Mouse (Mus musculus) forebrain, postnatal 0 days (tissue): Measurements from ENCODE around the gene Cd83. TPM values are rescaled to one million over a fixed set of nuclear protein-coding genes. Genes with fewer than 3 reads are reported as not detected.

Experiments
- ATAC-seq: fragments of 200-750 bp; cut with Nextera tagmentation; 2 replicates; pipeline ENCODE4 v1.8.0; 2017; ENCODE audit warnings: mild to moderate bottlenecking, moderate library complexity
- DNase-seq: peaks from one replicate; pipeline ENCODE4 v3.0.0-alpha.2; 2015
- H3K27ac ChIP-seq: fragments of 300-500 bp; sonication (generic); 2 replicates; pipeline ENCODE4 v1.5.1; 2014; ENCODE audit warnings: low read depth, mild to moderate bottlenecking, antibody characterized with exemption, low read length, moderate library complexity, mixed read lengths
- H3K27me3 ChIP-seq: fragments of 300-500 bp; sonication (generic); 2 replicates; pipeline ENCODE4 v1.6.1; 2014; ENCODE audit warnings: mild to moderate bottlenecking, low read length, mixed read lengths; ENCODE audit not compliant: insufficient read depth
- H3K36me3 ChIP-seq: fragments of 300-500 bp; sonication (generic); 2 replicates; pipeline ENCODE4 v1.6.1; 2014; ENCODE audit warnings: mild to moderate bottlenecking, moderate library complexity; ENCODE audit not compliant: insufficient read depth
- H3K4me1 ChIP-seq: fragments of 300-500 bp; sonication (generic); 2 replicates; pipeline ENCODE4 v1.6.1; 2014; ENCODE audit warnings: antibody characterized with exemption; ENCODE audit not compliant: insufficient read depth
- H3K4me2 ChIP-seq: fragments of 300-500 bp; sonication (generic); 2 replicates; pipeline ENCODE4 v1.6.1; 2014; ENCODE audit warnings: low read depth, mild to moderate bottlenecking, moderate library complexity
- H3K4me3 ChIP-seq: fragments of 300-500 bp; sonication (generic); 2 replicates; pipeline ENCODE4 v1.5.1; 2014; ENCODE audit warnings: low read depth, low read length, mixed read lengths
- H3K9ac ChIP-seq: fragments of 300-500 bp; sonication (generic); 2 replicates; pipeline ENCODE4 v1.6.1; 2014; ENCODE audit warnings: mild to moderate bottlenecking
- H3K9me3 ChIP-seq: fragments of 300-500 bp; sonication (generic); 2 replicates; pipeline ENCODE4 v1.6.1; 2016; ENCODE audit warnings: low read length
- CTCF ChIP-seq: sonication (generic); IDR thresholded peaks from 2 replicates; pipeline ENCODE4 v1.5.1; 2016; ENCODE audit warnings: antibody characterized with exemption, control low read depth, low read depth
- WGBS: fragments of 180-500 bp; shearing (Covaris S2); extraction: QIAGEN DNeasy Blood & Tissue Kit; methylation state at CpG from one replicate; pipeline ENCODE4 v1.1.7; 2014; 5-methylcytosine and 5-hydroxymethylcytosine counted together
- polyA plus RNA-seq: library from polyadenylated mRNA; unstranded; fragments of >200 nt; fragmentation: Nextera tagmentation; extraction: Ambion mirVana; gene quantifications from 2 replicates; pipeline ENCODE4 v1.2.1, GENCODE M21; 2015
- total RNA-seq: library from RNA; depleted of rRNA; stranded (reverse); fragments of >200 nt; gene quantifications from 2 replicates; pipeline ENCODE4 v1.2.3, GENCODE M21; 2014

Cd83 gene
- total and polyA plus RNA-seq, 2 experiments from 2014 or later: 21.0 to 22.7 TPM

DNA sequence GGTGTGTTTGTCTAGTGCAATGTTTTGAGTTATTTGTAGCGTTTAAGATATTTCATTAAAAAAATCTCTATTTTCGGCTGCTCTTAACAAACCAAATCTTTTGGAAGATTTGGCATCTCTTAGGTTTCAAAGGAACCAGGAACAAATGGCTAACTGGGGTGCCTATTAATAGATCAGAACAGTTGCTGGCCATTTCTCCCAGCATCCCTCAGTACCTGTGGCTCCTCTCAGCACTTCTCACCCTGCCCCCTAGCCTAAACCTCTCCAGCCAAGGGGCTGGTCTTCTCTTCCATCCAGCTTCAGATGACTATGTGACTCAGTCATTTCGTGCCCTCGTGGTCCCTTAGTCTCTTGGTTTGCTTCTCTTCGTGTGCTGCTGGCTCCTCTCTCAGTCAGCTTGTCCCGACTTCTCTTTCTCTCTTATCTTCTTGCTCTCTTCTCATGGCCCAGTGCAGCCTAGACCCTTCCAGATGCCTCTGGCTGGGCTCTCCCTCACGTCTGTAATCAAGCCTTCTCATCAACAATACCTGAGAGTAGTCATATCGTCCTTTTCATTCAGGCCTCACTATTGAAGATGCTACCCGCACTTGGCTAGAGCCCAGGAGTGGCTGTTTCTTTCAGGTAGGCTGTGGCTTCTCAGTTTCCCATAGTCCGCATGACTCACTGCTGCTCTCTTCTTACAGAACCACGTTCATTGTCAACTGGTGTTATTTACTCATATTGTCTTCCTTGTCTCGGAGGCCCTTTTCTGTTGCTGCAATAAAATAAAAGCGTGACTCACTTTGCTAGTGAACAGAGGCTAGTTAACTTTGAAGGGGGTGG lies 9.8 kb upstream of the Cd83 start:
- WGBS: 74% methylated on average over 13 of the region's 13 CpGs
- no peak for TF ChIP-seq CTCF
- Histone ChIP-seq H3K9me3 (no peaks in the 10 kb centered on the region), H3K4me3 (no peak overlapping the region), H3K4me1 (0 out of 2 replicates have a peak, but pooled peaks cover 6% of the 10 kb centered on the region), H3K27ac (no peak overlapping the region), H3K36me3 (no peaks in the 10 kb centered on the region), H3K4me2 (no peak overlapping the region; the same call in 1 of the 2 replicates), H3K27me3 (no peaks in the 10 kb centered on the region), H3K9ac (no peak overlapping the region)
- DNase-seq (no peak), ATAC-seq (0 out of 2 replicates have a peak, but pooled peaks have one; percentile 2)

DNA sequence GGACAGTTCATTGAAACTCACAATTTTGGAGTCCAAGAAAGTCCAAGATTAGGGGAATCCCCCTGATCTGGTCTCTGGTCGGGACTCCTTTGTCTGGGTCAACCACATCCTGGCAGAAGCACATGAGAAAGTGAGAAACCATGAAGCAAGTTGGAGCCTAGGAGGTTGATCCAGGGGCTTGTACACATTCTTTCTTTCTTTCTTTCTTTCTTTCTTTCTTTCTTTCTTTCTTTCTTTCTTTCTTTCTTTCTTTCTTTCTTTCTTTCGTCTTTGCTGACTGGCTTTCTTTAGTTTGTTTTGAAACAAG lies 9.2 kb upstream of the Cd83 start:
- Histone ChIP-seq H3K9me3 (no peaks in the 10 kb centered on the region), H3K36me3 (no peaks in the 10 kb centered on the region), H3K9ac (no peak overlapping the region), H3K27me3 (no peaks in the 10 kb centered on the region), H3K27ac (no peak overlapping the region), H3K4me1 (0 out of 2 replicates have a peak, but pooled peaks cover 6% of the 10 kb centered on the region), H3K4me3 (no peak overlapping the region), H3K4me2 (no peak overlapping the region)
- TF ChIP-seq CTCF: no peak
- DNase-seq (no peak), ATAC-seq (no peak)
- WGBS: 73% methylated on average over 2 of the region's 2 CpGs

DNA sequence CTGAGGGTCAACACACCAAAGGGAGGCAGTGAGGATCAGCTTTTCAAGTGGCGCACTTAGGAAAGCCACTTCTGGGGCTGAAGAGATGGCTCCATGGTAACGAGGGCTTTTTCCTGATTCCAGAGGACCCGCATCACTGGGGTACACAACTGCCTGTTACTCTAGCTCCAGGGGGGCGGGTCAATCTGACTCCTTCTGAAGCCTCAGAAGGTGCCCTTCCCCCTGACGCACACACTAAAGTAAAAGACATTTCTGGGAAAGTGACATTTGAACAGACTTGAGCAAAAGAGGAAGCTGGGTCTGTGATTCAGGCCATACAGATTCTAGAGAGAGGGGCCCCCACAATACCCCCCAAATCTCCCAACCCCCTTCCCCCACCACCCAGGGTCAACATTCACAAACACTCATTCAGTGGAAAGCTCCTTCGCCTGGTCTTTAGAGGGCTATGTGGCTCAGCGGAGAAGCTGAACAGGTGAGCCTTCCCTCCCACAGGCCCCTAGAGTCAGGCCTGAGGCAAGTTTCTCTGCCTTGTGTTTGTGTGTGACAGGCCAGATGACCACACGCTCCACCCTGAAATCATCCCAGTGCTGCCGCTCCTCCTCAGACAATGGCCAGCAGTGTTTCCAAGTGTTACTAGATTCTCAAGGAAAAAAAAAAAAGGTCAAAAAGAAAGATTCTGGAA lies 7.1 kb upstream of the Cd83 start:
- no peak for TF ChIP-seq CTCF
- Histone ChIP-seq H3K36me3 (no peaks in the 10 kb centered on the region), H3K4me2 (no peak overlapping the region), H3K4me3 (no peak overlapping the region), H3K27me3 (no peaks in the 10 kb centered on the region), H3K9ac (no peak overlapping the region), H3K4me1 (0 out of 2 replicates have a peak, but pooled peaks cover 6% of the 10 kb centered on the region), H3K27ac (no peak overlapping the region), H3K9me3 (no peaks in the 10 kb centered on the region)
- ATAC-seq (no peak), DNase-seq (no peak)
- WGBS: 75% methylated on average over 9 of the region's 9 CpGs

DNA sequence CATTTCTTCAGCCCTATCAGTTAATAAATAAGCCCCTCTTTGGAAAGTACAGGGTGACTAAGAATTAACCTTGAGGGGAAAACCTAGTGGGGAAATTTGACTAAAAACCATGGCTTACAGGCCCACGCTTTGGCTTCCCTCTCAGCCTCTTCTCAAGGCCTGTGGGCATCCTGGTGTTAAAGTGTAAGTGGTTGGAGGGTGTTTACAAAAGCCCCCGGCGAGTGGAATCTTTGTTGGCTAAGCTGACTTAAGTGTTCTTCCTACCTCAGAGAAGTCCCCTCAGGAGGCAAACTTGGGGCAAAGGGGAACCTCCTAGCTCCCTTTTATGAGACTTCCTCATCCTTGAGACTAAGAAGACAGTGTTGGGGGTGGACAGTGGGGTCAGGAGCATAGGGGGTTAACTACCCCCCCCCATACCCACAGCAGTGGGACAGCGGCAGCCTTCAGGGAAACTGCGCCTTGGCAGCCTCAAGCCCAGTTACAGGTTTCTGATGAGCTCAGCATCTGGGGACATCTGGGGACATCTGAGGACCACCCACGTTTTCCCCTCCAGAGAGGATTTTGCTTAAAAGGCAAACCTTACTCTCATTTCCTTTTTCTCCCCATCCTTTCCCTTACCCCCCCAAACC lies 6.4 kb upstream of the Cd83 start:
- H3K9me3 ChIP-seq: no peaks in the 10 kb centered on the region
- ATAC-seq: no peak
- WGBS: 64% methylated on average over 6 of the region's 6 CpGs
- DNase-seq: no peak
- no peak overlapping the region for H3K4me2 ChIP-seq
- no peak overlapping the region for H3K27ac ChIP-seq
- no peak overlapping the region for H3K4me3 ChIP-seq
- H3K27me3 ChIP-seq: no peaks in the 10 kb centered on the region
- H3K9ac ChIP-seq: no peak overlapping the region
- no peak for TF ChIP-seq CTCF
- H3K36me3 ChIP-seq: no peaks in the 10 kb centered on the region
- 0 out of 2 replicates have a peak, but pooled peaks cover 6% of the 10 kb centered on the region for H3K4me1 ChIP-seq

DNA sequence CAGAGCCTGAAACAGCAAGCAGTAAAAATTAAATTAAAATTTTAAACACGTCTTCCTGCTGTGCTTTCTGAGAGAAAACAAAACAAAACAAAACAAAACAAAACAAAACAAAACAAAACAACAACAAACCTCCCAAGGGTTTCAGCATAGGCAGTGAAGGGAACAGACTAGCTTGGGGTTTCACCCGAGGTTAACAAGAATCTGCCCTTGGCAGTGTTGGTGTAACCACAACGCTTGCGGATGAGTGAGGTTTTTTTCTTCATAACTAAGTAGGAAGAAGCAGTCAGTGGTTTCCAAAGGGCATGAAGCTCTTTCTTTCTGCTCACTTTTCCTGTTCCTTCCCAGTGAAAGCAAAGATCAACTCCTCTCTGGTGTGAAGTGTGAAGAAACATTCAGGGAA lies 5.6 kb upstream of the Cd83 start:
- no peak for ATAC-seq
- no peak for DNase-seq
- TF ChIP-seq CTCF: no peak
- Histone ChIP-seq H3K27ac (no peak overlapping the region), H3K4me1 (0 out of 2 replicates have a peak, but pooled peaks cover 6% of the 10 kb centered on the region), H3K27me3 (no peaks in the 10 kb centered on the region), H3K9ac (no peak overlapping the region), H3K4me2 (no peak overlapping the region), H3K4me3 (no peak overlapping the region), H3K36me3 (no peaks in the 10 kb centered on the region), H3K9me3 (no peaks in the 10 kb centered on the region)
- 77% methylated on average over 4 of the region's 4 CpGs for WGBS

DNA sequence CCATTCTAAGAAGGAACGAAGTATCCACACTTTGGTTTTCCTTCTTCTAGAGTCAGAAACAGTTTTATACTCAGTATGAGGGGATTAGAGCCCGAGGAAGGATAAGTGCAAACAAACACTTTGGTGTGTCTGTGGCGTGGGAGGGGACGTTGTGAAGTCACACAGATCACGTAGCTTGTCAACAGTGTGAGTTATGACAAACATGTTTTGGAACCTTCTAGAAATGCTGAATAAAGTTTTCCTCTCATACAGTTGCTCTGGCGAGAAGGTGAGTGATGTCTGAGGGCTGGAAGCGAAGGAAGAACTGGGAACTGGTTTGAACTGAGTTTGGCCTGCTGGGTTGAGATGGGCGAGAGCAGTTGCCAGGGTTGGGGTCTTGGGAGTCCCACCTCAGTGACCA lies 4.5 kb upstream of the Cd83 start:
- no peak overlapping the region for H3K9ac ChIP-seq
- H3K27ac ChIP-seq: no peak overlapping the region
- no peaks in the 10 kb centered on the region for H3K9me3 ChIP-seq
- no peak for TF ChIP-seq CTCF
- no peak overlapping the region for H3K4me3 ChIP-seq
- DNase-seq (no peak), ATAC-seq (no peak)
- no peaks in the 10 kb centered on the region for H3K27me3 ChIP-seq
- H3K4me2 ChIP-seq: no peak overlapping the region
- peaks cover 7% of the 10 kb centered on the region; the same call in 1 of the 2 replicates for H3K4me1 ChIP-seq
- no peaks in the 10 kb centered on the region for H3K36me3 ChIP-seq
- 88% methylated on average over 8 of the region's 8 CpGs for WGBS

DNA sequence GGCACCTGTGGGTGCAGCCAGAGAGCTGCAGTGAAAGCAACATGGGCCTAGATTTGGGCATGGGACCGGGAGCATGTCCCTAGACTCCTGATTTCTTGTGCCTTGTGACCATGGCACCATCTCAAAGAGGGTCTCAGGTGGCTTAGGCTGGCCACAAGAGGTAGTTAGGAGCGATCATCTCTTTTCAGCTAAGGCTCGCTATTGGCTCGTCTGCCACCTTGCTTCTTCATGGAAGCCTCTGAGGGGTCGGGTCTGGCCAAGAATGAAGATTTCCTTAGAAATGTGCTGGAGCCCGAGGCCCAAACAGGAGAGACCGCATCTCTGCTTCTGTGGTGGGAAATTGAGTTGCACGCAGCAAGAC lies 1.1 kb downstream of the Cd83 start:
- no peaks in the 10 kb centered on the region for H3K9me3 ChIP-seq
- H3K27ac ChIP-seq: no peak overlapping the region
- H3K4me2 ChIP-seq: peak overlapping the region; percentile 99
- H3K4me1 ChIP-seq: peaks cover 7% of the 10 kb centered on the region; the same call in 1 of the 2 replicates
- H3K36me3 ChIP-seq: no peaks in the 10 kb centered on the region
- peak overlapping the region; percentile 56 for H3K4me3 ChIP-seq
- H3K9ac ChIP-seq: peak overlapping the region; percentile 64; the same call in 1 of the 2 replicates
- DNase-seq: no peak
- WGBS: 28% methylated on average over 8 of the region's 8 CpGs
- peaks cover 9% of the 10 kb centered on the region; the same call in 1 of the 2 replicates for H3K27me3 ChIP-seq
- ATAC-seq: peak; percentile 35
- no peak for TF ChIP-seq CTCF
